Mouse (Mus musculus): ENCODE results near the gene Ptpn3.
A peak's percentile ranks its signal among the peaks of the same experiment; 100 is the strongest.

Ptpn3 gene

DNA sequence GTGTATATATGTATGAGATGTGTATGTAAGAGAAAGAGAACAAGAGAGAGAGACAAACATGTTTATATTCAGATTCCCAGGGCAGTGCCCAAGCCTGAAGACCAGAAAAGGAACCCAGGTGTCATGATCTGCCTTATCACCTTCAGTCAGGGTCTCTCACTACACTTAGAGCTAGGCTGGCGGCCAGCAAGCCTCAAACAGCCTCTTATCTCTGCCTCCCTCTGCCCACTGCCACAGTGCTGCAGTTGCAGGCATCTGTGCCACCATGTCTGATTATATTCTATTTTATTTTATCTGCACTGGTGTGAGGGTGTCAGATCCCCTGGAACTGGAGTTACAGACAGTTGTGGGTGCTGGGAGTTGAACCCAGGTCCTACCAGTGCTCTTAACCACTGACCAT is 133.4 kb downstream of the Ptpn3 start:
- no peak for DNase-seq (ENCODE audit: low read depth)

DNA sequence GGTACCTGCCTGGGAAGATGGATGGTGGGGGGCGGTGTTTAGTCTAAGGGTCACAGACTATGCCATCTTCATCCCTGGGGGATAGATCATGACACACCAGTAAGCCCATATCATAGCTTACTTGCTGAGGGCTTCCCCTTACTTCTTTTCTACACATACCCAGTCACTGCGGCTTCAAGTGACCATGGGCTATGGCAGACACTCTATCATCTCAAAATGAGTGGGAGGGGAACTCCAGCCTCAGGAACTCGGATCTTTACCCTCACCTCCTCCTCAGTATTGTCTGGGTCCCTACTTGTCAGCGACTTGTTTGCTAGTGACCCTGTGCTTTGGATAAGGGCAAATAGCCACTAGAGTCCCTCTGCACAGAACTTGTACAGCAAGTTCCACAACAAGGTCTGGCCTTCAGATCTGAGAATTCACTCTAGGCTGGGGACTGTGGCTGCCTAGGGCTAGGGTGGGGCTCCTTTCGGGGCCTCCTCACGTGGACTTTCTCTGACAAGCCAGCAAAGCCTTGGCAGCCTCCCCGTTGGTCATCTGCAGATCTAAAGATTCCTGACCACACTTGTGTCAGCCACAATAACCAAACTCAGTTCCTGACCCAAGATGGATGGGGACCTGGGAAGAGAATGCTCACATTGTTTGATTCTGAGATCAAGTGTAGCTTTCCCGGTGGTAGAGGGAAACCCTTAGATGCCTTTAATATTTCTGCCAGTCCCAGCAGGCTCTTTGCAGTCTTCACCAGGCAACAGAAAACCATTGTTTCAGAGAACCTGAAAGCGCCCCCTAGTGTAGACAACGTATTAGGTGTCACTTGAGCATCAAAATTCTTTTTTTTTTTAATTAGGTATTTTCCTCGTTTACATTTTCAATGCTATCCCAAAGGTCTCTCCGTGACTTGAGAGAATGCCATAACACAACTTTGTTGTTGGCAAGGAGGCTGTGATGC is 134.4 kb downstream of the Ptpn3 start:
- DNase-seq (ENCODE audit: low read depth), result peak; percentile 22

DNA sequence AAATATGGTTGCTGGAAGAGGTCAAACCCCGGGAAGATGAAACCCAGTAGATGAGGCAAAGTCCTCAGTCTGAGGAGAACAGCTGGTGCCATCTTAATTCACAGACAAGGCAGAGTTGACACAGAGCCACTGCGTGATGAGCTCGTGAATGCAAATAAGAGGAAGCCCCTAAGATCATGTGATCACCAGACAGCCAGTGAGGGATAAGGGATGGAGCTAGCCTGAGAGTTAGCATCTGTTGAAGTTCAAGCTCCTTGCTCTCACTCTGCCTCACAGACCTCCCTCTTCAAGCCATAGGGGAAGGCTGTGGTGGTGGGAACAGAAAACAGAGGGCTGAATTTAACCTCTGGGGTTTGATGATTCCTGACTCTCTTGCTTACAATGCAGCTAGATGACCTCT is 136.0 kb downstream of the Ptpn3 start:
- no peak for DNase-seq (ENCODE audit: low read depth)

DNA sequence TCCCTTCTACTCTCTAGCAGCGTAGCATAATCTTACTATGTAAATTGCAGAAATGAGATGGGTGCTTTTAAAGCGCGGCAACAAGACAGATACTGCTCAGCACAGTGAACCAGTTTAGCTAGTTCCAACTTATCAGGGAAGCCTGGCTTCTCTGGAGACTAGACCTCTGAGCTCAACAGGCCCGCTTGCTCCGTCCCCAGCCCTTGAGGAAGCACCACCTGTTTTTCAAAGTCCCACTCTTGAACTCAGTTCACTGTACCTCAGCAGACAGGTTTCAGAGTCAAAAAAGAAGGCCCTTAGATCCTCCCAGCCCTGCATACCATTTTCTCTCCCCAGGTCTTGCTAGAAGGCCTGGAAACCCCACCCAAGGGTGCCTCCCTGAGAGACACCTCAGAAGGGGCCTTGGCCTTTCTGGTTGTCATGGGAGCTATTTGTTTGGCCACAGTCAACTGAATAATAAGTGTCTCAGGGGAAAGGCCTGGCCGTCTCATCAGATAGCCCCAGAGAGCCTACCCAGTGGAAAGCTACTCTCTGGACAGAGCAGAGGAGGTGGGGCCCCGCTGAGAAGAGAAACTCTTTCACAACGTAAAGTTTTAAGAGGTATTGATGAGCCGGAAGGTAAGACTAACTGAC is 136.9 kb downstream of the Ptpn3 start:
- DNase-seq (ENCODE audit: low read depth), result no peak

DNA sequence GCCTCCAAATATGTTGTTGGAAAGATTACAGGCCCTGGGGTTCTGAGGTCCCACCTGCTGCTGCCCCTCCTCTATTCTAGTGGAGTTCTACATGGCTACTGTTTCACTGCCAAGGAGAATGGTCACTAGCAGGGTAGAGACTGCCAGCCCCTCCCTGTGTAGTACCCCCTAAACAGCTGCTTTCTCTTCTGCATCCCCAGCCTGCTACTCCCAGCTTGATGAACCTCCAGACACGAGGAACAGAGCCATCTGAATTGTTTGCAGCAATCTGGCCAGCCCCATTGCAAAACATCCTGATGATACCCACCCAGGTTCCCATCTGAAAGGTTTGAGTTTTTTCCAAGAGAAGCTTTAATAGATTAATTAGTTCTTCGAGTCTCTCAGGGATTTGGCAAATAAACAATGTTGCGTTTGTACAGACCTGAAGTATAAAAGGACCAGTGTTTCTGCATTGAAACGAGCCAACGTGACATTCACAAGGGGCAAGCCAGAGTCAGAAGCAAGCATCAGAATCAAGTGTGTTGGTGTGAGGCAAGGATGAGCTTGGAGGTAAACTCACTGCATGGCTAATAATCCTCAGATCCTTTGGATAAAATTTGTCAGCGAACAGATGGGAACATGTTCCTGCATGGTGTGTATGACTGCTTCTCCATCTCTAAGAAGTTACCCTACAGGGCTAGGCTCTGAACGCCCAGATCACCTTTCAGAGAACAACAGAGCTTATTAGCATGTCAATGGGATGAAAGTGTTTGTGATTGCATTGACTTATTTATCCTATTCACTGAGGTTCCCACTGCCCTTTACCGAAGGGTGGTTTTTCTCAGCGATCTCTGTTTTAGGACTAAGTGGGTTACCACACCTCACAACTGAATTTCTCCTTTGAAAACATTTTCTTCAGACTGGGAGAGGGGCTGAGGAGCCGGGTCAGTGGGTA is 138.6 kb downstream of the Ptpn3 start:
- no peak for DNase-seq (ENCODE audit: low read depth)

DNA sequence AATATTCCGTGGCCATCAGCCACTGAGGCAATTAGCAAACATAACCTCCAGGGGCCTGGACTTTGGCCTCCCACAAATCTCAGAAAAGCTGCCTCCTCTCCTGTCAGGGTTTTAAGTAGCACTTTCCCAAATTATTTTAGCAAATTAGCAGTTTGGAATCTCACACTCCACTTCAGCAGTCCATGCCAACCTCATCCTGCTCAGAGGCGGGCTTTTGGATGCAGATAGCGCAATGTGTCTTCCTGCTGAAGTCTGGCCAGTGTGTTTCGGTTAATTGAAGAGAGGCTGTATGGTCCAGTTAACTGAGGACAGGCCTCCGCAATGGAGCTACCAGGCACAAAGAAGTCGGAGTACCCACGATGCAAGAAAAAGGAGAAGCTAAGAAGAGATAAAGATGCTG is 141.1 kb downstream of the Ptpn3 start:
- no peak for DNase-seq (ENCODE audit: low read depth)

DNA sequence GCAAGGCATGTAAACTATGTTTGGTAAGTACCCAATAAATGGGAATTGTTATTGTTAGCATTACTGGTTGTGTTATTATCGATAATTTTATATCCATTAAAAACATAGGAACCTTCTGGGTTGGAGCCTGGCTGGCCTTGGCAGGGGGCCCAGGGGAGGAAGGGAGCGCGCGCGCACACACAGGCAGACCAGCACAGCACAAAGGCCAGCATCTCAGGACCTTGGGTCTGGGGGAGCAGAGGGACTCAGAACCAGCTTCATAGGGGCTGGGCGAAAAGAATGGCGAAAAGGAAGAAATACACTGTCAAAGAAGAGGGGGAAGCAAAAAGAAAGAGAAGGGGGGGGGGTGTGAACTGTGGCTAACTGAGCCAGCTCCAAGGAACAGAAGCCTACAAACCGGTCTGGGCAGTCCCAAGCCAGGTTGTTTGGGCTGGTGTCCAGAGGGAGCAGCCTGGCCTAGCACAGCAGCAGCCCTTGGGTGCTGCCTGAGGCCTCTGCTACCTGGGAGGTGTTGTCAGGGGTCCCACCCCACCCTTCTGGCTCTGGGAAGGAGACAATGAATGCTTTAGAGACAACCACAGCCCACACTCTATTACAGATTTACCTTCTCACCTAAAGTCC is 145.0 kb downstream of the Ptpn3 start:
- no peak for DNase-seq (ENCODE audit: low read depth)

DNA sequence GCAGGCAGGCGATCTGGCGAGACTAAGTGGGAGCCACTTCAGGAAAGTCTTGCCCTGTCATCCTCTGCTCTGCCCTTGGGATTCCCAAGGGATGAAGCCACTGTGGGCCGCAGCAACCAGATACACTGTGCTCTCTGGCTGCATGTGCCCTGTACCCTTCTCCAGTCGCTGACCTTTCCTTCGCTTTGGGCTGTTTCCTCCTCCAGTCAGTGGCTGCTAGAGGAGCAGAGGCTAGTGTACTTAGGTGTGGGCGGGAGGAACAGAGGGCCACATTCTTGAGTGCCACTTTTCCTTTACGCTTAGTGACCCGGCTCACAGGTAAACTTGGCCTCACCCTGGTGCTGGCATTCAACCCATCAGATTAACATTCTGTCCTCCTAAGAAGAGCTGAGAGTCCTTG is 147.8 kb downstream of the Ptpn3 start:
- no peak for DNase-seq (ENCODE audit: low read depth)

DNA sequence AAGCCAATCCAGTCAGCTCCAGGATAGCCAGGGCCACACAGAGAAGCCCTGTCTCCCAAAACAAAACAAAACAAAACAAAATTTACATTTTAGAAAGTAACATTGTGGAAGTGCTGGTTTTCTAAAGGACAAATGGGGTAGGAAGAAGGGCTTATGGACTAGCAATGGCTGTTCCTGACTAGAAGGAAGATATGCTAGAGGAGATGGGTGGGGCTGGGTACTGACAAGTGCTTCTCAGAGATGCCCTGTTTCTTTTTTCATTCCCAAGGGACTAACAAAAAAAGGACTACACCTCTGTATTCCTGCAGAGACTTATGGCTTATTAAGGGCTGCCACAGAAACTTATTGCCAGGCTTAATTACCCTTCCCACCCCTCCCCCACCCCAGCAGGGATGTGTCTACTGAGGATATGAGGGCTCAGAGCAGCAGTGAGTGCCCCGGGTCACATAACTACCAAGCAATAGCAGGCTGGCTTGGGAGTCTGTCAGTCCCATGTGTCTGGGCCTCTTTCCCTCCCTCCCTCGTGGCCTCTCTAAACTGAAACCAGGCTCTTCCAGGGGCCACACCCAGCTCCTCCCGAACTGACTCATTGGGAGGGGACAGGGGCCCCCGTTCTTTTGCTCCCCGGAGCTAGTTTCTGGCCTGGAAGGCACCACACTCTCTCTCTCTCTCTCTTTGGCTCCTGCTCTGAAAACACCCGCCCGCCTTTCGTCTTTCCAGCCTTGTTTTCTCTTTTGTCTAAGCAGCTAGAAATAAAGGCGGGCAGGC is 148.4 kb downstream of the Ptpn3 start:
- DNase-seq (ENCODE audit: low read depth), result no peak

DNA sequence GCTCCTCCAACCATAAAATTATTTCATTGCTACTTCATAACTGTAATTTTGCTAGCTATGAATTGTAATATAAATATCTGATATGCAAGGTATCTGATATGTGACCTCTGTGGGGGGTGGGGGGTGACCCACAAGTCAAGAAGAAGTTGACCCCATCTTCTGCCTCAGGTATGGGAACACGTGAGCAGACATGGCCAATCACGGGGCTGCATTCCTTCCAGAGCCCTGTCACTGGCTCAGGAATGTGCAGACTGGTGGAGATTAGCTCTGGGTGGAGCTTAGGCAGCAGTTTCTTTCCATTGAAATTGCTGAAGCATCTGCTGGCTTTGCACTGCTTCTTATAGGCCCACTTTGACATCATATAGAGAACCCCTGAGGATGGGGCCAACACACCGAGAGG is 153.5 kb downstream of the Ptpn3 start:
- DNase-seq (ENCODE audit: low read depth), result no peak

DNA sequence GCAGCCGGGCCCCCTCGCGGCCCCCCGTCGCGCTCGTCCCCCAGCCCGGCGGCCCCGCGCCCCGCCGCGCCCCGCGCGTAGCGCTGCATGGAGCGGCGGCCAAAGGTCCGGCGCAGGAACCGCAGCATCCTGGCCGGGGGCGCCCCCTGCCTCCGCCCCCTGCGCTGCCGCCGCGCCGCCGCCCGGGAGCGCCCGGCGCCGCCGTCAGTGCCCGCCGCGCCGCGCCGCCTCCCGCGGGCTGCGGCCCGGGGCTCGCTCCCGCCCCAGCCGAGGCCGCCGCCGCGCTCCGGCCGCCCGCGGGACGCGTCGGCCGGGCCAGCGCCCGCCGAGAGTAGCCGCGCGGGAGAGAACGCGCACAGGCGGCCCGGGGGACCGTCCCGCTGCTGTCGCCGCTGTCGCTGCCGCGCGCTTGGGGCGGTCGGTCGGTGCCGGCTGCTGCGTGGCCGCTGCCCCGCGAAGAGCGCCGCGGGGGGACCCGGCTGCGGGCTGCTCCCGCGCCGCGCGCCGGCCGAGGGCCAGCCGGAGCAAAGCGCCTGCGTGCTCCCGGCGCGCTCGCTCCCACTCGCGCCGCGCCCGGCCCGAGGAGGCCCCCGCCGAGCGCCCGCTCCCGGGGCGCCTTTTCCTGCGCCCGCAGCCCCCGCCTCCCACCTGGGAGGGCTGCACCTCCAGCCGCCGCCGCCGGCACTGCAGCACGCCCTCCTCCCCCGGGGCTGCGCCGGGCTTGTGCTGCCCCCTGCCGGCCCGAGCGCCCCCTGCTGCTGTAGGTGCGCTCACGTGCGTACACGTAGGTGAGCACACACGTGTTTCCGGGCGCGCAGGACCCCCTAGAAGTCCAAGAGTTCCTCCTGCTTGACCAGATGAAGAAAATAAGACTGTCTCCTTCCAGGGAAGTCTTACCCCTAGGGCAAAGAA is 158.4 kb downstream of the Ptpn3 start, which contains the start of gene Epb41l4b:
Epb41l4b (minus strand) TSS at position 412 of the 912 bp plus-strand sequence.
- DNase-seq (ENCODE audit: low read depth), result peak; percentile 73

DNA sequence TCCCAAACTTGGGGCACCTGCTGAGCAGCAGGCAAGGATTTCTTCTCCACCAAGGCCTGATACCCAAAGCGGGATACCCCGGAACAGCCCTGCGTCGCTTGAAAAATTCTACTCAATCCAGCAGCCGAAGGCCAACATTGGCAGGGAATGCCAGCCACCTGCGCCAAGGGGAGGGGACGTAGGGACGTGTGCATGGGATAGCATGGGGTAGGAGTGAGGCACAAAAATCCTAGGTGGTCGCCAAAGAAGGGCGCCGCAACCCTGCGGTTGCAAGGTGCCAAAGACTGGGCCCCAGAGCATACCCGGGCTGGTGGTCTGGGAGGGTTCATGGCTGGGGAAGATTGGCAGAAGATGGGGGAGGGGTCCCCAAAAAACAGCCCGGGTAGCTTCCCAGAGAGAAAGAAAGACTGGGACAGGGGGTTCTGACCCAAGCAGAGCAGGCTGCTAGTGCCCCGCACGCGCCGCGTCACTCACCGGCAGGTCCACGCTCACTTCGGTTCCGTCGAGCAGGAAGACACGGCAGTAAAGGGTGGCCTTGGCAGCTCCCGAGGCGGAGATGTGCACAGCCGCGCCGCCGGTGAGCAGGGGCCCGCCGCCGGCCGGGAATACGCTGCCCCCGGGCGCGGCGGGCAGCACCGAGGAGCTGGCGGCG is 159.1 kb downstream of the Ptpn3 start:
- DNase-seq (ENCODE audit: low read depth), result peak; percentile 11

DNA sequence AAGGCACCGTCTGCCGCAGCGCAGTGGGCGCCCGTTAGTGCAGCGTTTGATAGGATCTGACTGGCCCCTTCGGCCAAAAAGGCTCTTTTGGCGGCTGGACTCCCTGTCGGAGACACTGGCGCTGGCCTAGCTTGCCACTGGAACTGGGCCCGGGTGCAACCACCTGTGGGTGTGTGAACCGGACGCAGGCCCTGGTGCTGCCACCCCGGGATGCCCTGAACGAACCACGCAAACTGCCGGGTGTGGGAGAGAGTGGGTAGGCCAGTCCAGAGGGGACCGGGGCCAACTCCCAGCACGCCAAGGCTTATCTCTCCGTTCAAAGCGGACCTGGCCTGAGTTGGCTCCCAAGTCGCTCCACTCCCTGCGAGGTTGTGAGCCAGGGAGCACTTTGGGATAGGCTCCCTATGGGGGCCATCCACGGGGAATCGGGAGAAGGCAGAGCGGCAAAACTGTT is 159.7 kb downstream of the Ptpn3 start:
- peak; percentile 7 for DNase-seq (ENCODE audit: low read depth)

DNA sequence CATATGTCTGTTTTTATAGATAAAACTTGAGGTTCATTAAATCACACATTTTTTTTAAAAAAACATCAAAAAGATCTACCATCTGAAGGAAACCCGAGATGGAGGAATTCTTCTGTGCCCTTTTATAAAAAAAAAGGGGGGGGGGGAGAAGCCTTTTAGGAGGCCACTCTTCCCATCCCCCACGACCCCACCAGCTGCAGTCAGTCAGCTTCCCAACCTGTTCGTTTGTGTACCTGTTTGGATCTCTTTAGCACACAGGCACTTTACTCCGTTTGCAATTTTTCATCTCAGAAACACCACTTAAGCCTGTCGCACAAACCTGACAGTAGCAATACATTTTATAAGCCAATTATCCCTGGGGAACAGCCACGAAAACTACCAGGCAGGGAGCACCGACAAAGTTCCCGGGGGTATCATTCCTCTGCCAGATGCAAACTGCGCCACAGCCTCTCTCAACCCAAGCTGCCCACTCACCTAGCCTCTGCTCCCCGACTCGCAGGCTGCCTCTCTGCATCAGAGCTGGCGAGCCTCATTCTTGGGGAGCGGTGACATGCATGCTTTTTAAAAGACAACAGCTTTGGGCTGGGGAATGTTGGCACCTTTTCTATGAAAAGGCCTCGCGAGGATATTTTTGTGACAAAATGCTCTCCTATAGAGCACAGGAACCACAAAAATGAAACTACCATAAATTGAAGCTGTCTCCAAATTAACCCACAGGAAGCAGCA is 160.5 kb downstream of the Ptpn3 start:
- no peak for DNase-seq (ENCODE audit: low read depth)
